Mouse (Mus musculus): ENCODE results near the gene Msh4.

DNA sequence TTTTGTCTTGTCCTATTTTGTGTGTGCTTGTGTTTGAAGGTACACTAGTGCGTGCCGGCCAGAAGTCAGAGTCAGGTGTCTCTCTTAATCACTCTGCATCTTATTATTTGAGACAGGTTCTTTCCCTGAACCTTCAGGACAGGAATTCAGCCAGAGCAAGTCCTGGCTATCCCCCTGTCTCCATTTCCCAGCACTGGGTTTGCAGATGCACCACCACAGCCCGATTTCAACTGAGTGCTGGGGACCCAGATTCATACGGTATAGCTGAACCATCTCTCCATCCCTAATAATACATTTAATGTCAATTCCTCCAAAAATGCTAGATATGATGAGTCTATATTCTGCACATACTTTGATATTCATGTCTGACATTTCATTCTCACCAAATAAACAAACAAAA is 71.9 kb downstream of the Msh4 start:
- TF ChIP-seq CTCF (IDR thresholded peaks at IDR 0.05; ENCODE audit: low read depth, low read length) (no peak), GATA1 (IDR thresholded peaks at IDR 0.05; ENCODE audit: borderline replicate concordance, low read length) (no peak), TAL1 (conservative IDR thresholded peaks at IDR 0.05; ENCODE audit: low read depth, low read length) (no peak)
